Mouse (Mus musculus) retina, postnatal 1 day (tissue): ENCODE measurements around the gene Limch1.

ENCODE experiments used
- DNase-seq: peaks from one replicate; pipeline ENCODE4 v3.0.0-alpha.2; 2012

The Limch1 gene

GRCm38 (mm10) chr5:66786621-66787061, 41.0 kb downstream of the Limch1 start:
- no peak for DNase-seq

GRCm38 (mm10) chr5:66789041-66789440, 43.4 kb downstream of the Limch1 start:
- DNase-seq, result no peak

- no peak for DNase-seq
These were observed 45.5 kb downstream of the Limch1 start for GRCm38 (mm10) chr5:66791161-66791560.

GRCm38 (mm10) chr5:66793251-66793650, 47.6 kb downstream of the Limch1 start:
- no peak for DNase-seq

- no peak for DNase-seq
These were observed 51.7 kb downstream of the Limch1 start for GRCm38 (mm10) chr5:66797326-66797725.

GRCm38 (mm10) chr5:66798135-66798534, 52.5 kb downstream of the Limch1 start:
- no peak for DNase-seq

GRCm38 (mm10) chr5:66798591-66799003, 53.0 kb downstream of the Limch1 start:
- DNase-seq, result peak; percentile 37

GRCm38 (mm10) chr5:66800243-66800642, 54.6 kb downstream of the Limch1 start:
- DNase-seq, result peak; percentile 35

- DNase-seq, result no peak
These were observed 55.4 kb downstream of the Limch1 start for GRCm38 (mm10) chr5:66800977-66801376.

GRCm38 (mm10) chr5:66802196-66802595, 56.6 kb downstream of the Limch1 start:
- no peak for DNase-seq

GRCm38 (mm10) chr5:66806335-66806734, 60.7 kb downstream of the Limch1 start:
- DNase-seq, result no peak

GRCm38 (mm10) chr5:66807737-66808136, 62.1 kb downstream of the Limch1 start:
- DNase-seq, result no peak

- DNase-seq, result peak; percentile 79
These were observed 63.5 kb downstream of the Limch1 start for GRCm38 (mm10) chr5:66809016-66809570.

GRCm38 (mm10) chr5:66810396-66810795, 64.8 kb downstream of the Limch1 start:
- no peak for DNase-seq

GRCm38 (mm10) chr5:66814674-66815073, 69.0 kb downstream of the Limch1 start:
- DNase-seq, result no peak

GRCm38 (mm10) chr5:66815877-66816276, 70.2 kb downstream of the Limch1 start:
- DNase-seq, result peak; percentile 23

GRCm38 (mm10) chr5:66816751-66817150, 71.1 kb downstream of the Limch1 start:
- no peak for DNase-seq

GRCm38 (mm10) chr5:66817184-66817956, 71.7 kb downstream of the Limch1 start:
- DNase-seq, result no peak

- no peak for DNase-seq
These were observed 77.0 kb downstream of the Limch1 start for GRCm38 (mm10) chr5:66822500-66823205.

GRCm38 (mm10) chr5:66825586-66825985, 80.0 kb downstream of the Limch1 start:
- no peak for DNase-seq

GRCm38 (mm10) chr5:66826844-66827243, 81.2 kb downstream of the Limch1 start:
- DNase-seq, result no peak

GRCm38 (mm10) chr5:66829505-66829904, 83.9 kb downstream of the Limch1 start:
- DNase-seq, result no peak

GRCm38 (mm10) chr5:66830206-66830605, 84.6 kb downstream of the Limch1 start:
- DNase-seq, result no peak

- DNase-seq, result no peak
These were observed 89.1 kb downstream of the Limch1 start for GRCm38 (mm10) chr5:66834756-66835155.
